Mouse (Mus musculus) heart, embryonic 10.5 days (tissue): ENCODE measurements around the gene Rasgef1b. TPM values are rescaled to one million over a fixed set of nuclear protein-coding genes. Genes with fewer than 3 reads are reported as not detected.

Source experiments
- DNase-seq: peaks from one replicate; pipeline ENCODE4 v3.0.0-alpha.2; 2017; ENCODE audit warnings: low spot score
- H3K27ac ChIP-seq: fragments of 300-500 bp; sonication (generic); 2 replicates; pipeline ENCODE4 v1.5.1; 2016; ENCODE audit warnings: mild to moderate bottlenecking
- H3K27me3 ChIP-seq: fragments of 300-500 bp; sonication (generic); 2 replicates; pipeline ENCODE4 v1.6.1; 2016; ENCODE audit warnings: mild to moderate bottlenecking; ENCODE audit not compliant: poor library complexity, insufficient read depth, severe bottlenecking
- H3K36me3 ChIP-seq: fragments of 300-500 bp; sonication (generic); 2 replicates; pipeline ENCODE4 v1.6.1; 2016; ENCODE audit warnings: mild to moderate bottlenecking, moderate library complexity
- H3K4me1 ChIP-seq: fragments of 300-500 bp; sonication (generic); 2 replicates; pipeline ENCODE4 v1.6.1; 2016; ENCODE audit warnings: mild to moderate bottlenecking
- H3K4me3 ChIP-seq: fragments of 300-500 bp; sonication (generic); 2 replicates; pipeline ENCODE4 v1.5.1; 2016; ENCODE audit warnings: mild to moderate bottlenecking, moderate library complexity
- H3K9me3 ChIP-seq: fragments of 300-500 bp; sonication (generic); 2 replicates; pipeline ENCODE4 v1.6.1; 2016; ENCODE audit warnings: mild to moderate bottlenecking, moderate library complexity
- WGBS: fragments of 180-500 bp; shearing (Covaris S2); methylation state at CpG from one replicate; pipeline ENCODE4 v1.1.7; 2016; 5-methylcytosine and 5-hydroxymethylcytosine counted together
- polyA plus RNA-seq: library from polyadenylated mRNA; unstranded; fragments of >200 nt; fragmentation: Nextera tagmentation; extraction: Ambion mirVana; gene quantifications from 2 replicates; pipeline ENCODE4 v1.2.1, GENCODE M21; 2016

The Rasgef1b gene
- polyA plus RNA-seq, 1 experiment from 2014 or later, result 20.6 TPM

DNA sequence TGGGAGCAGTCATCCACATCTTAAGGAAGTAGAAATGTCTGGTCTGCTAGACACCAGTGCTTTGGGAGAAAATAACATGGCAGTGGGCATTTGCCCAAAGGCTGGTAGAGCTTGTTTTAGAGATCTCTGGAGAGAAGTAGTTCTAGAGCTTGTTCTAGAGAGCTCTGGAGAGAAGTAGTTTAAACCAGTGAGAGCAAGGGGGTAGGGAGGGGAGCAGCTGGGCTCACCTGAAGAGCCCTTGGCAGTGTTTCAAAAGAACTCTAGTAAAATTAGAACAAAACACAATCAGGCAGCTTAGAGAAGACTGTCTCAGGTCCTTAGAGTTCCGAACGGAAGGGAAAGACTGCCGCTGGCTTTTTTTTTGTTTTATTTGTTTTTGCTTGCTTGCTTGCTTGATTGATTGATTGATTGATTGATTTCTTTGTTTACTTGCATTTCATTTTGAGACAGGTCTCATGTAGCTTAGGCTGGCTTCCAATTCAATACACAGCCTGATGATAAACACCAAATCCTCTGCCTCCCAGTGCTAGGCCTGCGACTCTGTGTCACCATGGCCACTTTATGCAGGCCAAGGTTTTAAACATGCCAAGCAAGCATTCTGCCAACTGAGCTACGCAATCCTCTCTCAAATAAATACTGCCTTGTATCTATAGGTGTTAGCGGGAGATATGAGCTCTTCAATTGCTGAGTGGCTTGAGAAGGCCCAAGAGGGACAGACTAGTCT is 466.5 kb downstream of the Rasgef1b start:
- WGBS, result 63% methylated on average over 6 of the region's 6 CpGs
- Histone ChIP-seq H3K9me3 (no peaks in the 10 kb centered on the region), H3K27ac (no peak overlapping the region), H3K36me3 (no peaks in the 10 kb centered on the region), H3K4me3 (no peak overlapping the region), H3K4me1 (peaks cover 12% of the 10 kb centered on the region), H3K27me3 (no peaks in the 10 kb centered on the region)
- DNase-seq, result no peak

DNA sequence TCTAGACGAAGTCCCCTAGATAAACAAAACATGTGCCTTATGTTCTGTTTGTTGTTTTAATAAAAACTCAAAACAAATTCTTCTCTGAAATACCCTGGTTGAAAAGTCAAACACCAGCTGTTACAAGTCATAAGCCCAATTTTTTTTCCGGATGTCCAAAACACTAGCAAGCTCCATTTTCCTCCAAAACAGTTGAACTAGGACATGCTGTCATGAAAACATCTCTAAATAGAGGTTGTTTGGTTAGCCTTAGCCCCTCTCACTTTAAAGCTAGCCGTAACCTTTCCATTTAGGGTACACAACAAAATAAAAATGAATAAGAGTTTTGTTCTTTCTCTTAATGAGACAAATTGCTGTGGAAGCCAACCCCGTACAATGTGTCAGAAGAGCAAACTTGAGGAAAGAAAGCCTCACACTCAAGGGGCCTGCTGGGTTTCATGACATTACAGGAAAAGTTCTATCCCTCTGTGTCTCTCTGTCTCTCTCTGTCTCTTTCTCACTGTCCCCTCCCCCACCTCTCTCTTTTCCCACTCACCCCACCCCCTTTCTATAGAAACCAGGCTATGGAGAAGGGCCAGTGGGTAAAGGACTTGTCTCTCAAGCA is 467.6 kb downstream of the Rasgef1b start:
- Histone ChIP-seq H3K36me3 (no peaks in the 10 kb centered on the region), H3K4me1 (peaks cover 12% of the 10 kb centered on the region), H3K4me3 (no peak overlapping the region), H3K9me3 (no peaks in the 10 kb centered on the region), H3K27me3 (no peaks in the 10 kb centered on the region), H3K27ac (no peak overlapping the region)
- WGBS, result 80% methylated on average over 4 of the region's 4 CpGs
- DNase-seq, result no peak

DNA sequence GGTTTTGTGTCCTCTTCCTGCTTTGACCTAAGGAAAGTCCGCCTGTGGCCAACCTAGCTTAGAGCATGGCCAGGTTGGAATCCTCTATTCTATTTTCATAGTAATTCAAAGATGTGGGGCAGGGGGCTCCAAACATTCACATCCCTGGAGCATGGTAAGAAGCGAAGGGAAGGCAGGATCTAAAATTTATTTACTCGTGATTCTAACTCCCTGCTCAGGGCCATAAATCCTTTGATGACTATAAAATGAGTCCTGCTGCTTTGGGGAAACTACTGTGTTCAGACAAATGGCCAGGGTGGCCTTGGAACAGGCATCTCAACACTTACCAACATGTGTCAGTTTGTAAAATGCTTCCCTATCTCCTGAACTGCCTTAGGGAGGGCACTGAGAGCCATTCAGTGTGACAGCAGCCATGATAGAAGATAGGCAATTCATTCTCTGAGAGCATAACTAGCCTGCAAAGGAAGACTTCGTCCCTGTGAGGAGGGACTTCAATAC is 470.8 kb downstream of the Rasgef1b start:
- Histone ChIP-seq H3K4me3 (no peak overlapping the region), H3K27me3 (no peaks in the 10 kb centered on the region), H3K27ac (no peak overlapping the region), H3K4me1 (peaks cover 12% of the 10 kb centered on the region), H3K36me3 (no peaks in the 10 kb centered on the region), H3K9me3 (no peaks in the 10 kb centered on the region)
- 78% methylated on average over 4 of the region's 4 CpGs for WGBS
- DNase-seq, result no peak

DNA sequence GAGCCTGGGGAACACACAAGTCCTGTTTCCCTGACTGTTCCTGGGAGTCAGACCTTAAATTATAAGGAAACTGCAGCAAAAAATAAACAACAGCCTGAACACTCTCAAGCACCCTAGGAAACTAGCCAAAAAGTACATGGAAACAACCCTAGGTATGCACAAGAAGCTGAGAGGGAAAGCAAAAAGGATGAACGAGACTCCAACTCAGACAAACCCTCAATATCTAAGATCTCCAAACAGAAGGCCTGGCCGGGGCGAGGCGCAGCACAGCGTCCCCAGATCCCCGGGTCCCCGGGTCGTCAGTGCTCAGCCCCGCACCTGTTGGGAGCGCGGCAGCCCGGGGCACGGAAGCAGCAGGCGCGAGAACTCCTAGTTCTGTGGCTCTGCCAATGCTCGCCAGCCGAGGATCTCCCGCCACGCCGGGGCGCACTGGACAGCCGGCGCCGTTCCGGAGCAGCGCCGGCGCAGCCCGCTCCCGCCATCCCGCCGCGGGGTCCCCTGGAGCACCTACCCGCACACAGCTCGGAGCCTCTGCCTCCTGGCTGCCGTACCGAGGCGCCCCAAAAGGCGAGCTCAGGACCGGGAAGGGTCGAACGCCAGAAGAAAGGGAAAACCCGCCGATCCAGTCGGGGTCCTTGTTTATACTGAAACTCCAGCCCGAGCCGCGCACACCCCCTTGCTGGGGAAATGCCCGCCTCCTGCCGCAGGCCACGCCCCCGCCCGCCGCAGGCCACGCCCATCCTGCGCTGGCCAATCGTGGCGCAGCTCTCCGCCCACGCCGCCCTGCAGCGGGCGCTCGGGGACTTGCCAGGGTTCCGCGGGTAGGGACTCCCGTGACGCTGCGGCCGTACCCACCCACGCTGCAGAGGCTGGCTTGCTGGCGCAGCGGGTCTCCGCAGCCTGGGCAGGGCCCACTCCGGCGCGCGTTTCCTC is 476.4 kb downstream of the Rasgef1b start:
- Histone ChIP-seq H3K27ac (peak overlapping the region; percentile 94), H3K4me1 (peaks cover 33% of the 10 kb centered on the region), H3K27me3 (no peaks in the 10 kb centered on the region), H3K9me3 (no peaks in the 10 kb centered on the region), H3K36me3 (no peaks in the 10 kb centered on the region), H3K4me3 (peak overlapping the region; percentile 81)
- peak; percentile 95 for DNase-seq
- WGBS, result under 1% methylated on average over 78 of the region's 78 CpGs

DNA sequence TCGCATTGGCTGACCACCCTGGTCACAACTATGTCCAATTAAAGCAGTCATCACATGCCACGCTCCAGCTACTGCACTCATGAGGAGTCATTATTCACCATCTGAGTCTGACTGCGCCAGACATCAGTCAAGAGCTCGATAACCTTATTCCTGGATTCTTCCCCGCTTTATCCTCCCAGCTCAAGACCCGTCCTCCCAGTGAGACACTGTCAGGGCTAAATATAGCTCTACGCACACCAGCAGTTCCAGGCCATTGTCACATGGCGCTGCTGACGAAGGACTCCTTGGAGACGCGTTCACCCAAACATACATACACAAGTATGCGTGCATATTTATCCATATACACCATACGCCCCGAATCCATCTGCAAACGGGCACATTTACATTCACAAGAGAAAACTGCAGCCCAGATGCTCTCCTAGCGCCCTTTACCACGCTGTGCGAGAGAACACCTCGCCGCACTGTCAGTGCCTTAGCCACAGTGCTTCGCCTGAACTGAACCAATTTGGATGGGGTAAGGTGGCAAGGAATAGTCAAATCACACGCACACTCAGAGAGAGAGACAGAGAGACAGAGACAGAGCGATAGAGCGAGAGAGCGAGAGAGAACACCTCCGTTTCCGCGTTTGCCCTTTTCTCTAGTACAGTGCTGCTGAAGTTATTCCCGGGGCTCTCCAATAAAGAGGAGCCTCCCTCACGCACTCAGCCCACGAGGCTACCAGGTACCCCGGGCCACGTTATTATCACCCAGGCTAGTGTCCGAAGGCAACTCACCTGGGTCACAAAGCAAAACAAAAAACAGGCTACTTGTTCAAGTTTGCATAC is 477.3 kb downstream of the Rasgef1b start:
- Histone ChIP-seq H3K27me3 (no peaks in the 10 kb centered on the region), H3K27ac (peak overlapping the region; percentile 94), H3K9me3 (no peaks in the 10 kb centered on the region), H3K36me3 (no peaks in the 10 kb centered on the region), H3K4me1 (peaks cover 42% of the 10 kb centered on the region), H3K4me3 (peak overlapping the region; percentile 81)
- WGBS, result 5% methylated on average over 34 of the region's 34 CpGs
- DNase-seq, result peak; percentile 92

DNA sequence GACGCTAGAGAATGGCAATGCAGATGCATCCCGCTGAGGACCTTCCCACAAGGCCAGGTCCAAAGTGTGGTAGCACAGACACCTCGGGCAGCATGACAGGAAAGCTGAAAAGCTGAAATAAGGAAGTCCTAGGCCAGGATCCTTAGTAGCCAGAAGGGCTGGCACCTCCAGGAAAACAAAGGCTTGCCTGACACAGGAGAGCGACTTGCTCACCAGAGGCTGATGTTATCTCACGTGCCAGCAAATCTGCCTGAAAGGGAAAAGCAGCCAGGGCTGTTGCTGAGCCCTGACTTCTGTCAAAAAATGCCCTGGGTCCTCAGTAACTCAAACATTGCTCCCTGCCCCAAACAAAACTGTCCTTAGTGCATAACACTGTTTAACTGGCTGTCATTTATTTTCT is 478.0 kb downstream of the Rasgef1b start:
- Histone ChIP-seq H3K27ac (peak overlapping the region; percentile 94), H3K4me1 (peaks cover 49% of the 10 kb centered on the region), H3K27me3 (no peaks in the 10 kb centered on the region), H3K36me3 (no peaks in the 10 kb centered on the region), H3K4me3 (peak overlapping the region; percentile 81), H3K9me3 (no peaks in the 10 kb centered on the region)
- DNase-seq, result no peak
- WGBS, result 7% methylated on average over 5 of the region's 5 CpGs

DNA sequence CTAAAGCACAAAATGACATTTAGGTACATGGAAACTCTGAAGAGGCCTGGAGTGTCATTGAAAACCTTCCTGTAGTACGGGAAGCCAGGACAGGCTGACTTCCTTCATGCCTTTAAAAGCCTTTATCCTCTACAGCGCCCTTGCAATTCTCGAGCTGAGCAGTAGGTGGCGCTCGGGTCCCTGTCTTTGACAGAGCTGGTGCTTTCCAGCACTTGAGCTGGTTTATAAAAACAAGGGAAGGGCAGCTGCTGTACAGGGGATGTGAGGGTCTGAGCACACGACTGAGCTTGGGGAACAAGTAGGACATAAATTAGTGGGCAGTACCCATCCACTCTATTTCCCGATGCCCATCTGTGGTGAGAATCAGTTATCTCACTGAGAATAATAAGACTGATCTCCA is 480.4 kb downstream of the Rasgef1b start:
- Histone ChIP-seq H3K4me1 (peaks cover 58% of the 10 kb centered on the region), H3K27me3 (no peaks in the 10 kb centered on the region), H3K36me3 (peaks cover 5% of the 10 kb centered on the region; the same call in 1 of the 2 replicates), H3K9me3 (no peaks in the 10 kb centered on the region), H3K27ac (peak overlapping the region; percentile 74), H3K4me3 (peak overlapping the region; percentile 32; the same call in 1 of the 2 replicates)
- DNase-seq, result peak; percentile 91
- 4% methylated on average over 7 of the region's 7 CpGs for WGBS

DNA sequence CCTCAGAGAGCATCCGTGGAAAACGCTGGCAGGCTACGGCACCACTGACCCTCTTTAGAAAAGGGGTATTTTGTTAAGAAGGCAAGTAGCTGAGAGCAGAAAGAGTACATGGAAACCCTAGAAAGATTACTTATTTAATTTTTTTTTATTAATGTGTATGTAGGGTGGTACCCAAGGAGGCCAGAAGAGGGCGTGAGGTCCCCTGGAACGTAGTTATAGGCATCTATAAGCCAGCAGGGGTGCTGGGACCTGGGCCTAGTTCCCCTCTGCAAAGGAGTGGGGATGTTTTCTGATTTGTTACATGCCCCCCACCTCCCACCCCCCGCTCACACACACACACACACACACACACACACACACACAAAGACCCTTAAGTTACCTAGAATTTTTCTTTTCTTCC is 480.9 kb downstream of the Rasgef1b start:
- WGBS, result 75% methylated on average over 6 of the region's 6 CpGs
- H3K4me3 ChIP-seq, result no peak overlapping the region
- no peaks in the 10 kb centered on the region for H3K27me3 ChIP-seq
- no peak for DNase-seq
- peaks cover 10% of the 10 kb centered on the region; the same call in 1 of the 2 replicates for H3K36me3 ChIP-seq
- H3K4me1 ChIP-seq, result peaks cover 63% of the 10 kb centered on the region
- no peaks in the 10 kb centered on the region for H3K9me3 ChIP-seq
- peak overlapping the region; percentile 42; the same call in 1 of the 2 replicates for H3K27ac ChIP-seq

DNA sequence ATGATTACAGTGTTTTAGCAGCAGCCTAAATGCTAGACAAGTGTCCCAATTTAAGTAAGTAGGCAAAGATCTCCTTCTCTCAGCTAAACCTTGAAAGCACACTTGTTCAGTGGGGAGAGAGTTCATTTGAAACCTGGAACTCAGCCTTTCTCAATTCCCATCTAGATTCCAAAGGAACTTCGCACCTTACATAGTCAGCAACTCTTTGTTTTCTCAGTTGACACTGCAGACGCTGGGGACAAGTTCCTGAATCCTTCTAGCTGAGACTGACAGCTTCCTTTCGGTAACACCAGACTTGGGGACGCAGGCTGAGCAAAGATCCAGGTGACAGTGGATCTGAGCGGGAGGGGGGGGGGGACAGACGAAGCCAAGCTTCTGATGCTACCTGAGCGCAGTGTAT is 481.4 kb downstream of the Rasgef1b start:
- WGBS, result 45% methylated on average over 7 of the region's 7 CpGs
- Histone ChIP-seq H3K4me3 (no peak overlapping the region), H3K4me1 (peaks cover 65% of the 10 kb centered on the region)

DNA sequence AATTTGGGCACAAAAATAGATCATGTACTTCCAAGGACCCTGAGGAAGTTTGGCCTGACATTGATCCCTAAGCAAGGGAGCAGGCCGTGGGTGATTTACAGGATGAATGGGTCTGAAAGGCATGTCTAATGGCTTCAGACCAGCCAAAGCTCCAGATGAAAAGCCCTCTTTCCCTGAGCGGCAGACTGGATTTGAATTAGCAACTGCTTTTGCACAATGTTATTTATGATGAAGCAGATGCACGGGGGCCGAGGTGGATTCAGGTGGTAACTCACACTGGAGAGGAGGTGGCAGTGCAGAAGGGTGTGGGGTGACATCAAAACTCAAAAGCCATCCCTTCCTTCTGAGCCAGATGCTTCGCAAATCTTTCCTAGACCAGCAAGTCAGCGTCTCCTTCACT is 481.9 kb downstream of the Rasgef1b start:
- Histone ChIP-seq H3K9me3 (no peaks in the 10 kb centered on the region), H3K27me3 (no peaks in the 10 kb centered on the region), H3K4me1 (peaks cover 70% of the 10 kb centered on the region), H3K4me3 (no peak overlapping the region), H3K36me3 (peaks cover 20% of the 10 kb centered on the region; the same call in 1 of the 2 replicates), H3K27ac (peak overlapping the region; percentile 29; the same call in 1 of the 2 replicates)
- WGBS, result 56% methylated on average over 6 of the region's 6 CpGs
- no peak for DNase-seq

More for the DNA sequence above, 481.4 kb downstream of the Rasgef1b start:
- no peaks in the 10 kb centered on the region for H3K9me3 ChIP-seq
- no peak for DNase-seq
- peak overlapping the region; percentile 42; the same call in 1 of the 2 replicates for H3K27ac ChIP-seq
- no peaks in the 10 kb centered on the region for H3K27me3 ChIP-seq
- H3K36me3 ChIP-seq, result peaks cover 15% of the 10 kb centered on the region; the same call in 1 of the 2 replicates

DNA sequence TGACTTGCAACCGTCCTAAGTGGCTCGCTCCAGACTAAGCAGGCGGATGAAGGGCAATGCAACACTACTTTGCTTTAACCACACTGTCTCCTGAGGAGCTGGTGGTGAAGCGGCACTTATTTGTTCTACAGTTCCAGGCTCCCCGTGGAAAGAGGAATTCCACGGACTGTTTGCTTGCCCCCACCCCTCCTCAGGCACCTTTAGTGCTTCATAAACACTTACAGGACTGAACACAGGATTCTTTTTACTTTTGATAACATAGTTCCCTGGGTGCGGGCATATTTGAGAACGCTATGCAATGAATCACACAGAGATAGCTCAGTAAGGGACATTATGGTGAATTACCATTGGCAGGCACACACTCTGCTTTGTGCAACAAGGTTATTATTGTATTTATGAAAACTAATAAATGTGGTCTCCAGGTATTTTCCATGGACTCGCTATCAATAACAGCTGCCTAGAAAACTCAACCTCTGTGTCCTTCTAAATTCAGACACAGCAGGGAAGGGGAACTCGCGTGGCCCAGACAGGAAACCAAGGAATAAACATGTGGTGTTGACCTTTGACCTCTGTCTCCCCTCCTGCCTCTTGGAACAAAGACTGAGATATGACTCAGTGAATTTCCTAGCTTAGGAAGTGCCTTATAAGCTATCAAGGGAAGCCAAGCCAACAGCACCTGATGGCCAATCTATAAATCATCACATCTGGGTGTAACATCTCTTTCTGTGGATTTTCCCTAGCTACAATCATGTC is 486.7 kb downstream of the Rasgef1b start:
- H3K9me3 ChIP-seq, result no peaks in the 10 kb centered on the region
- peaks cover 44% of the 10 kb centered on the region for H3K4me1 ChIP-seq
- H3K4me3 ChIP-seq, result no peak overlapping the region
- no peak overlapping the region; the same call in 1 of the 2 replicates for H3K27ac ChIP-seq
- 74% methylated on average over 11 of the region's 11 CpGs for WGBS
- DNase-seq, result no peak
- no peaks in the 10 kb centered on the region for H3K27me3 ChIP-seq
- H3K36me3 ChIP-seq, result peaks cover 66% of the 10 kb centered on the region
